Mouse (Mus musculus): Measurements from ENCODE around the gene Selenbp2. TPM values are rescaled to one million over a fixed set of nuclear protein-coding genes. Genes with fewer than 3 reads are reported as not detected.
"Not testable (repeated sequence)": the region's sequence is repeated elsewhere in the genome, so short reads cannot be mapped to it uniquely, and the experiment has no call there.

The Selenbp2 gene
- polyA plus RNA-seq, 1 experiment, result 1.1 TPM

DNA sequence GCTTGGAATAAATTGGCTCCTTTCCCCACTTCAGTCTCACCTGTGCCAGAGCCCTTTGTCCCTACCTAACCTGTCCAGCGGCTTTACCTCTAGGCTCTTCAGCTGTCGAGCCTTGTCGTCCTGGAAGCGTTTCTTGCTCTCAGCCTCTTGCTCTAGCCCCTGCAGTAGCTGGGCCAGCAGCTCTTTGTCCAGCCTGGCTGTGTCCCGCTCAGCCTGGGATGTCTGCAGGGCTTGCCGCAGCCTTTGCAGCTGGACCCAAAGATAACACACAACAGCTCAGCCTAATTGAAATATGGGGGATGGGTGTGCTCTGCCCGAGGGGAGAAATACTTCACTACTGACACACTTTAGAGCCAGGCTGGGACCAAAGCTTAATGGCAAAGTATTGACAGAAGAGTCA is 27.5 kb upstream of the Selenbp2 start:
- H3K27me3 ChIP-seq (ENCODE audit: control insufficient read depth, insufficient read depth, low read length); H3K27ac ChIP-seq (ENCODE audit: insufficient read depth, low read length); H3K4me3 ChIP-seq (ENCODE audit: extremely low read depth, insufficient read depth, insufficient read length); H3K4me1 ChIP-seq (ENCODE audit: control insufficient read depth, insufficient read depth, insufficient read length); H3K36me3 ChIP-seq (ENCODE audit: control insufficient read depth, insufficient read depth, low read length); DNase-seq (ENCODE audit: low read depth in 1 of 2, low spot score in 2 of 2): not testable (repeated sequence)
- 70% methylated on average over 7 of the region's 7 CpGs for WGBS

- 87% methylated on average over 9 of the region's 9 CpGs for WGBS
- not testable (repeated sequence) for H3K27ac ChIP-seq (ENCODE audit: insufficient read depth, low read length); DNase-seq (ENCODE audit: low read depth in 1 of 2, low spot score in 2 of 2); H3K36me3 ChIP-seq (ENCODE audit: control insufficient read depth, insufficient read depth, low read length); H3K4me1 ChIP-seq (ENCODE audit: control insufficient read depth, insufficient read depth, insufficient read length); H3K27me3 ChIP-seq (ENCODE audit: control insufficient read depth, insufficient read depth, low read length); H3K4me3 ChIP-seq (ENCODE audit: extremely low read depth, insufficient read depth, insufficient read length)
These were observed 18.3 kb upstream of the Selenbp2 start for GRCm38 (mm10) chr3:94675101-94675500.

GRCm38 (mm10) chr3:94679351-94679841 is 14.0 kb upstream of the Selenbp2 start:
- DNase-seq (ENCODE audit: low read depth in 1 of 2, low spot score in 2 of 2), result no peak
- 82% methylated on average over 8 of the region's 8 CpGs for WGBS
- Histone ChIP-seq H3K4me3 (ENCODE audit: extremely low read depth, insufficient read depth, insufficient read length) (no peak overlapping the region), H3K36me3 (ENCODE audit: control insufficient read depth, insufficient read depth, low read length) (no peaks in the 10 kb centered on the region), H3K27me3 (ENCODE audit: control insufficient read depth, insufficient read depth, low read length) (no peaks in the 10 kb centered on the region), H3K27ac (ENCODE audit: insufficient read depth, low read length) (no peak overlapping the region), H3K4me1 (ENCODE audit: control insufficient read depth, insufficient read depth, insufficient read length) (no peaks in the 10 kb centered on the region)
- no peak for TF ChIP-seq POLR2A (IDR thresholded peaks at IDR 0.05; ENCODE audit: low read depth, low read length)

GRCm38 (mm10) chr3:94680032-94680431 is 13.3 kb upstream of the Selenbp2 start:
- H3K27me3 ChIP-seq (ENCODE audit: control insufficient read depth, insufficient read depth, low read length); H3K4me3 ChIP-seq (ENCODE audit: extremely low read depth, insufficient read depth, insufficient read length); H3K27ac ChIP-seq (ENCODE audit: insufficient read depth, low read length); H3K4me1 ChIP-seq (ENCODE audit: control insufficient read depth, insufficient read depth, insufficient read length); DNase-seq (ENCODE audit: low read depth in 1 of 2, low spot score in 2 of 2); H3K36me3 ChIP-seq (ENCODE audit: control insufficient read depth, insufficient read depth, low read length): not testable (repeated sequence)
- 92% methylated on average over 12 of the region's 12 CpGs for WGBS

GRCm38 (mm10) chr3:94680783-94681182 is 12.6 kb upstream of the Selenbp2 start:
- TF ChIP-seq POLR2A (IDR thresholded peaks at IDR 0.05; ENCODE audit: low read depth, low read length), result no peak
- TF ChIP-seq CTCF (IDR thresholded peaks at IDR 0.05; ENCODE audit: extremely low read depth, insufficient read depth, insufficient read length, insufficient replicate concordance), result no peak
- Histone ChIP-seq H3K4me3 (ENCODE audit: extremely low read depth, insufficient read depth, insufficient read length) (no peak overlapping the region), H3K4me1 (ENCODE audit: control insufficient read depth, insufficient read depth, insufficient read length) (no peaks in the 10 kb centered on the region), H3K36me3 (ENCODE audit: control insufficient read depth, insufficient read depth, low read length) (no peaks in the 10 kb centered on the region), H3K27ac (ENCODE audit: insufficient read depth, low read length) (no peak overlapping the region), H3K27me3 (ENCODE audit: control insufficient read depth, insufficient read depth, low read length) (no peaks in the 10 kb centered on the region)
- no peak for DNase-seq (ENCODE audit: low read depth in 1 of 2, low spot score in 2 of 2)
- 86% methylated on average over 16 of the region's 16 CpGs for WGBS

DNA sequence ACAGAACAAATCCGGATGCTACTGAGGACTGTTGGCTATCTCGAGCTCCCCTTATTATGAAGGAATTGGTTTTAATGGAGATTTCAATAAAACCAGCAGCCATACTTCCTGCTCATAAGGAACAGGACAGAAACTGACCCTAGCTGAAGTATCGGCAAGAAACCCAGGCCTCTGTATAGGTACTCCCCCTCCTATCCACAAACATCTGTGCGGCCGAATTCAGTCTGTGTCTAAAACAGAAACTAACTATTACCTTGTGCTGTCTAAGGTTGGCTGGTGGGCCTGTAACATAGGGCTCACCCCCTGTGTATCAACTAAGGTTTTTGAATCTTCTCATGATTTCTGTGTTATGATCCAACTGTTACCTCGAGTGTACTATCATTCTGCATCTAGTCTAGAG is 9.7 kb upstream of the Selenbp2 start:
- H3K27ac ChIP-seq (ENCODE audit: insufficient read depth, low read length), result no peak overlapping the region
- no peaks in the 10 kb centered on the region for H3K4me1 ChIP-seq (ENCODE audit: control insufficient read depth, insufficient read depth, insufficient read length)
- H3K36me3 ChIP-seq (ENCODE audit: control insufficient read depth, insufficient read depth, low read length), result no peaks in the 10 kb centered on the region
- WGBS, result 86% methylated on average over 6 of the region's 6 CpGs
- H3K27me3 ChIP-seq (ENCODE audit: control insufficient read depth, insufficient read depth, low read length), result no peaks in the 10 kb centered on the region
- no peak for TF ChIP-seq CTCF (IDR thresholded peaks at IDR 0.05; ENCODE audit: extremely low read depth, insufficient read depth, insufficient read length, insufficient replicate concordance)
- no peak for TF ChIP-seq POLR2A (IDR thresholded peaks at IDR 0.05; ENCODE audit: low read depth, low read length)
- no peak overlapping the region for H3K4me3 ChIP-seq (ENCODE audit: extremely low read depth, insufficient read depth, insufficient read length)
- DNase-seq (ENCODE audit: low read depth in 1 of 2, low spot score in 2 of 2), result no peak

GRCm38 (mm10) chr3:94685989-94686772 is 7.2 kb upstream of the Selenbp2 start:
- H3K4me1 ChIP-seq (ENCODE audit: control insufficient read depth, insufficient read depth, insufficient read length); H3K27ac ChIP-seq (ENCODE audit: insufficient read depth, low read length); H3K27me3 ChIP-seq (ENCODE audit: control insufficient read depth, insufficient read depth, low read length); H3K36me3 ChIP-seq (ENCODE audit: control insufficient read depth, insufficient read depth, low read length); H3K4me3 ChIP-seq (ENCODE audit: extremely low read depth, insufficient read depth, insufficient read length); DNase-seq (ENCODE audit: low read depth in 1 of 2, low spot score in 2 of 2): not testable (repeated sequence)
- WGBS, result 83% methylated on average over 8 of the region's 8 CpGs

- H3K27me3 ChIP-seq (ENCODE audit: control insufficient read depth, insufficient read depth, low read length); H3K27ac ChIP-seq (ENCODE audit: insufficient read depth, low read length); H3K4me3 ChIP-seq (ENCODE audit: extremely low read depth, insufficient read depth, insufficient read length); H3K4me1 ChIP-seq (ENCODE audit: control insufficient read depth, insufficient read depth, insufficient read length); DNase-seq (ENCODE audit: low read depth in 1 of 2, low spot score in 2 of 2); H3K36me3 ChIP-seq (ENCODE audit: control insufficient read depth, insufficient read depth, low read length): not testable (repeated sequence)
- 88% methylated on average over 3 of the region's 3 CpGs for WGBS
These were observed 4.7 kb upstream of the Selenbp2 start for GRCm38 (mm10) chr3:94688698-94689097.

DNA sequence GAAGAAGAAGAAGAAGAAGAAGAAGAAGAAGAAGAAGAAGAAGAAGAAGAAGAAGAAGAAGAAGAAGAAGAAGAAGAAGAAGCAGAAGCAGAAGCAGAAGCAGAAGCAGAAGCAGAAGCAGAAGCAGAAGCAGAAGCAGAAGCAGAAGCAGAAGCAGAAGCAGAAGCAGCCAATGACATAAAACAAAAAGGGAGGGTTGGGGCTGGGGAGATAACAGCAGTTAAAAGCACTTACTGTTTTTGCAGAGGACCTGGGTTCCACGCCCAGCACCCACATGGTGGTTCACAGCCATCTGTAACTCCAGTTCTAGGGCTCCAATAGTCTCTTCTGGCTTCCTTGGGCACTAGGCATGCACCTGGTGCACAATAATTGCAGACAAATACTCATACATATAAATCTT is 4.2 kb upstream of the Selenbp2 start:
- H3K4me3 ChIP-seq (ENCODE audit: extremely low read depth, insufficient read depth, insufficient read length); H3K27ac ChIP-seq (ENCODE audit: insufficient read depth, low read length); DNase-seq (ENCODE audit: low read depth in 1 of 2, low spot score in 2 of 2); H3K4me1 ChIP-seq (ENCODE audit: control insufficient read depth, insufficient read depth, insufficient read length); H3K27me3 ChIP-seq (ENCODE audit: control insufficient read depth, insufficient read depth, low read length); H3K36me3 ChIP-seq (ENCODE audit: control insufficient read depth, insufficient read depth, low read length): not testable (repeated sequence)
- 55% methylated on average over 1 of the region's 1 CpGs for WGBS

DNA sequence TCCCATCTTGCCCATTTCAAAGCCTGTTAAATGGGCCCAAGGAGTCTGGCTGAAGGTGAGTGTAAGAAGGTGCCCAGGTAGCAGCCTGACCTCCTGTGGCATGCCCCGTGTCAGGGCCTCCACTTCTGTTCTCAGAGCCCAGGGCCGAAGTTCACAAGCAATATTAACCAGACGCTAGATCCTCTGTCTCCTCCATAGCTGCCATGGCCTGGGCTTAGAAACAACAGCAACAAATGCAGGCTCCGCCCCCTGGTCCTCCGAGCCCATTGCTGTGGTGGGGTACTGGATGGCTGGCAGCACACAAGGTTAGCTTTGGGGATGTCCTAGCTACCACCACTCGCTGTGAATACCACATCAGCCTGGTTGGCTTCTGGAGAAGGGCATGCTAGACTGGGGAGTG is 3.2 kb upstream of the Selenbp2 start:
- H3K27me3 ChIP-seq (ENCODE audit: control insufficient read depth, insufficient read depth, low read length); H3K4me3 ChIP-seq (ENCODE audit: extremely low read depth, insufficient read depth, insufficient read length); H3K4me1 ChIP-seq (ENCODE audit: control insufficient read depth, insufficient read depth, insufficient read length); DNase-seq (ENCODE audit: low read depth in 1 of 2, low spot score in 2 of 2); H3K36me3 ChIP-seq (ENCODE audit: control insufficient read depth, insufficient read depth, low read length); H3K27ac ChIP-seq (ENCODE audit: insufficient read depth, low read length): not testable (repeated sequence)
- WGBS, result 87% methylated on average over 6 of the region's 6 CpGs
